Mouse (Mus musculus) cerebellum, adult (tissue): Measurements from ENCODE around the gene Abca8b.

Source experiments
- ATAC-seq: cut with Nextera tagmentation; 2 replicates; pipeline ENCODE4 v1.9.2; 2017; ENCODE audit warnings: mild to moderate bottlenecking, moderate library complexity, mixed read lengths; ENCODE audit not compliant: insufficient number of reproducible peaks, low FRiP score, low TSS enrichment

Gene Abca8b

DNA sequence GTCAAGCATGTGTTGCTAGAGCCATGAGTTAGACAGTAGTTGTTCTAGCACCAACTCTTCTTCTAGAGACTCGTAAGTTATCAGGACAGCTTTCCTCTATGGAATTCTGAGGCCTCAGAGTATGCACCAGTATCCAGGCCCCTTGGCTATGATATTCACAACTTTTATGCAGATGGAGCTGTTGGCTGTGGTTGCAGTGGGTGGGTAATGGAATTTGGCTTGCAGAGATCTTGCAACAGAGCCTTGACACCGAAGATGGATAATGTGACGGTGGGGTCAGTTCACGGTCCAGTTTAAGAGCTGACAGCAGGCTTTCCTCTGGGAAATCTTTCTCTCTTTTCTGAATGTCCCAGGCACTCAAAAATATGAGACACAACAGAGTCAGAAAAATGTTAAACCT, 110.8 kb downstream of the Abca8b start:
- no peak for ATAC-seq

GRCm38 (mm10) chr11:109884126-109884525, 111.5 kb downstream of the Abca8b start:
- ATAC-seq, result no peak
